Mouse (Mus musculus) thymus, postnatal 4 days (tissue): ENCODE measurements at regions not wholly inside any gene's neighbourhood (a gene's known extent, or its start where the extent isn't known, plus 50 kb on each side); places are given as distances from the start of the nearest gene placed in this dataset.

Experiments used
- DNase-seq: peaks from one replicate; pipeline ENCODE4 v3.0.0; 2021

- no peak for DNase-seq
Observed at GRCm38 (mm10) chr16:49606500-49606899, 92.5 kb upstream of the Ift57 start.

GRCm38 (mm10) chr16:49614801-49615200, 84.2 kb upstream of the Ift57 start:
- DNase-seq = no peak

- no peak for DNase-seq
Observed at GRCm38 (mm10) chr16:49615342-49616020, 83.6 kb upstream of the Ift57 start.

GRCm38 (mm10) chr16:49616263-49616872, 82.7 kb upstream of the Ift57 start:
- no peak for DNase-seq

GRCm38 (mm10) chr16:49633502-49633901, 65.5 kb upstream of the Ift57 start:
- DNase-seq = no peak

- no peak for DNase-seq
Observed at GRCm38 (mm10) chr16:49635506-49635905, 63.5 kb upstream of the Ift57 start.

- DNase-seq = no peak
Observed at GRCm38 (mm10) chr16:49636467-49636866, 62.6 kb upstream of the Ift57 start.

- DNase-seq = no peak
Observed at GRCm38 (mm10) chr16:49642696-49643095, 56.3 kb upstream of the Ift57 start.

DNA sequence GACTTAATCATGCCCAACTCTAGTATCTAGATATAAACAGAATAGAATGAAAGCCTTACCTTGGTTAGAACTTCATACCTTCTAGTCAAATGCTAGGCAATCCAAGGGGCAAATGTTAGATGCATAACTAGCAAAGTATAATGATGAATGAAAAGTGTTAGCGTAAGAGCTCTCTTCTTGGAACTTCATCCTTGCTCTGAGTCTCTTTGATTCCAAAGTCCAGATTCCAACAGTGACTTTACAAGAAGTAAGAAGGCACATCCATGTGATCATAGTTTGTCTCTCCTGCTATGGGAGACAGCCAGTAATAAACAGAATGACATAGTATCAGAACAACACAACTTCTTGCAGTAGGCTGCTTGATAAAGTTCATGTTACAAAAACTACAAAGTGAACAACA, 54.6 kb upstream of the Ift57 start:
- no peak for DNase-seq

- no peak for DNase-seq
Observed at GRCm38 (mm10) chr16:49646479-49646878, 52.6 kb upstream of the Ift57 start.
